Mouse (Mus musculus) heart, adult 2 months (tissue): ENCODE results near the gene Bcat2.

ENCODE experiments used
- CTCF ChIP-seq: fragments of 200-600 bp; IDR thresholded peaks from 2 replicates; pipeline ENCODE4 v1.8.1; 2022; ENCODE audit warnings: antibody characterized with exemption, mild to moderate bottlenecking, moderate library complexity
- POLR2A ChIP-seq: fragments of 200-500 bp; IDR thresholded peaks from 2 replicates; pipeline ENCODE4 v1.6.1; 2011; ENCODE audit warnings: mild to moderate bottlenecking, low read depth, low read length, control low read depth; ENCODE audit not compliant: insufficient read depth

GRCm38 (mm10) chr7:45597013-45597412 is 27.1 kb downstream of the Bcat2 start:
- no peak for TF ChIP-seq POLR2A
- TF ChIP-seq CTCF, result no peak
